In genomic region chr9:78190651-78191634, GRCm38 (mm10) we compare ENCODE assay signal across 8 mouse cellular contexts. TPM values are rescaled to one million over a fixed set of nuclear protein-coding genes. Genes with fewer than 3 reads are reported as not detected.
DNase-seq lines count a peak whose midpoint lies in the region; ATAC-seq and TF ChIP-seq lines count a peak whose summit lies in the region.

No protein-coding gene starts in this region.

- TF ChIP-seq CTCF in cerebellum, adult 2 months (IDR thresholded peaks at IDR 0.05; ENCODE audit: borderline replicate concordance, insufficient read depth, low read depth, low read length) = no peak
- no peak for TF ChIP-seq CTCF in forebrain, postnatal 0 days (IDR thresholded peaks at IDR 0.05; ENCODE audit: low read depth)
- TF ChIP-seq CTCF in liver, postnatal 0 days (IDR thresholded peaks at IDR 0.05; ENCODE audit: low read depth) = no peak

- ATAC-seq in forebrain, postnatal 0 days = peak; percentile 56
- ATAC-seq in liver, postnatal 0 days = 0 out of 2 replicates have a peak, but pooled peaks have one; percentile 7

- H3K9me3 ChIP-seq in ES-E14 (ENCODE audit: control insufficient read depth, insufficient read depth, low read depth, low read length) = no peaks in the 10 kb centered on the region
- H3K9me3 ChIP-seq in forebrain, postnatal 0 days (ENCODE audit: low read length) = no peaks in the 10 kb centered on the region
- H3K9me3 ChIP-seq in liver, postnatal 0 days (ENCODE audit: low read length) = no peaks in the 10 kb centered on the region

- in situ Hi-C loops in ES-E14 (cut with MboI; ENCODE audit: low sequenced_read_pairs in 2 of 2, unreplicated experiment in 2 of 2) = no loop called here

- H3K27ac ChIP-seq in cerebellum, adult 2 months (ENCODE audit: insufficient read depth, low read length) = no peak overlapping the region
- peak overlapping the region; percentile 94 for H3K27ac ChIP-seq in ES-E14 (ENCODE audit: insufficient read depth, low read depth, low read length, poor library complexity, severe bottlenecking)
- H3K27ac ChIP-seq in forebrain, postnatal 0 days (ENCODE audit: low read depth, low read length) = no peak overlapping the region
- H3K27ac ChIP-seq in liver, postnatal 0 days (ENCODE audit: low read depth) = no peak overlapping the region

- 8% methylated on average over 19 of the region's 19 CpGs for WGBS in cerebellum, adult 2 months
- under 1% methylated on average over 19 of the region's 19 CpGs for WGBS in forebrain, postnatal 0 days
- WGBS in liver, postnatal 0 days (ENCODE audit: insufficient replicate concordance) = 12% methylated on average over 19 of the region's 19 CpGs

- TF ChIP-seq POLR2A in cerebellum, adult 2 months (IDR thresholded peaks at IDR 0.05; ENCODE audit: borderline replicate concordance, insufficient read depth, low read length) = no peak

- H3K27me3 ChIP-seq in cerebellum, adult 2 months (ENCODE audit: control insufficient read depth, insufficient read depth, low read length) = no peaks in the 10 kb centered on the region
- H3K27me3 ChIP-seq in forebrain, postnatal 0 days (ENCODE audit: insufficient read depth, low read length) = no peaks in the 10 kb centered on the region
- no peaks in the 10 kb centered on the region for H3K27me3 ChIP-seq in liver, postnatal 0 days (ENCODE audit: insufficient read depth, low read length)

- no peak for DNase-seq in cerebellum, adult 2 months
- DNase-seq in cerebellum, adult 8-10 months = no peak
- DNase-seq in ES-E14 (ENCODE audit: low read depth, low spot score) = peak; percentile 90
- no peak for DNase-seq in forebrain, postnatal 0 days
- no peak for DNase-seq in liver, postnatal 0 days
- DNase-seq in gastrocnemius, adult 18-20 months (ENCODE audit: low spot score) = no peak
- no peak for DNase-seq in frontal cortex, postnatal 14 days (ENCODE audit: low spot score in 2 of 2)
- DNase-seq in urinary bladder, adult 18-20 months (ENCODE audit: low spot score in 2 of 2) = no peak

- H3K36me3 ChIP-seq in ES-E14 (ENCODE audit: control insufficient read depth, insufficient read depth, low read length, poor library complexity, severe bottlenecking) = no peaks in the 10 kb centered on the region
- no peaks in the 10 kb centered on the region for H3K36me3 ChIP-seq in forebrain, postnatal 0 days (ENCODE audit: insufficient read depth)
- H3K36me3 ChIP-seq in liver, postnatal 0 days (replicated peaks; ENCODE audit: insufficient read depth, low read length) = no peaks in the 10 kb centered on the region

- H3K9ac ChIP-seq in ES-E14 (ENCODE audit: insufficient read depth, low read depth, low read length, poor library complexity, severe bottlenecking) = peak overlapping the region; percentile 58
- H3K9ac ChIP-seq in forebrain, postnatal 0 days = peak overlapping the region; percentile 2
- peak overlapping the region; percentile 36 for H3K9ac ChIP-seq in liver, postnatal 0 days (replicated peaks)

- H3K4me2 ChIP-seq in forebrain, postnatal 0 days (ENCODE audit: low read depth) = peak overlapping the region; percentile 68
- peak overlapping the region; percentile 73 for H3K4me2 ChIP-seq in liver, postnatal 0 days (ENCODE audit: low read depth, low read length)

- TF ChIP-seq EP300 in liver, postnatal 0 days (IDR thresholded peaks at IDR 0.05; ENCODE audit: low read depth) = no peak

- peaks cover 4% of the 10 kb centered on the region; the same call in 1 of the 2 replicates for H3K4me1 ChIP-seq in cerebellum, adult 2 months (ENCODE audit: control insufficient read depth, insufficient read depth, low read length)
- peaks cover 4 to 11% of the 10 kb centered on the region in 2 experiments for H3K4me1 ChIP-seq in ES-E14 (ENCODE audit: control insufficient read depth in 2 of 2, insufficient read depth in 2 of 2, low read length in 2 of 2, poor library complexity in 1 of 2)
- H3K4me1 ChIP-seq in forebrain, postnatal 0 days (ENCODE audit: insufficient read depth) = peaks cover 7% of the 10 kb centered on the region; the same call in 1 of the 2 replicates
- H3K4me1 ChIP-seq in liver, postnatal 0 days (ENCODE audit: insufficient read depth) = peaks cover 15% of the 10 kb centered on the region

- H3K4me3 ChIP-seq in cerebellum, adult 2 months (replicated peaks; ENCODE audit: insufficient read depth, low read depth, low read length) = peak overlapping the region; percentile 22
- peak overlapping the region; percentile 53 for H3K4me3 ChIP-seq in ES-E14 (ENCODE audit: insufficient read depth in 1 of 2, low read depth in 1 of 2, low read length in 2 of 2, poor library complexity in 1 of 2, severe bottlenecking in 1 of 2)
- H3K4me3 ChIP-seq in forebrain, postnatal 0 days (ENCODE audit: low read depth, low read length) = peak overlapping the region; percentile 33
- peak overlapping the region; percentile 37 for H3K4me3 ChIP-seq in liver, postnatal 0 days (ENCODE audit: low read depth, low read length)

TF ChIP-seq in ES-E14, 5 proteins besides CTCF, POLR2A, EP300 and RAD21:
- TF ChIP-seq MAFK (IDR thresholded peaks at IDR 0.05; ENCODE audit: insufficient read depth, low read depth, low read length) (0 out of 2 replicates have a peak, but pooled peaks have one; percentile 30), HCFC1 (IDR thresholded peaks at IDR 0.05; ENCODE audit: borderline replicate concordance, insufficient read depth, low read length) (0 out of 2 replicates have a peak, but pooled peaks have one; percentile 16), ZC3H11A (IDR thresholded peaks at IDR 0.05; ENCODE audit: borderline replicate concordance, low read depth, low read length) (no peak), CHD2 (IDR thresholded peaks at IDR 0.05; ENCODE audit: low read depth, low read length) (no peak; the same call in 1 of the 2 replicates), ZNF384 (IDR thresholded peaks at IDR 0.05; ENCODE audit: low read depth, low read length) (peak; percentile 59; the same call in 1 of the 2 replicates)

RNA-seq across cellular contexts. Expression of gene Gsta4, which starts 8.4 kb away (rescaled TPM):
- polyA plus RNA-seq in cerebellum, adult 2 months (2012; rRNA removed) = 107 and 113 TPM in 2 replicates
- 265 and 309 TPM in 2 replicates for total RNA-seq in ES-E14 (2012; rRNA removed)
- 12.6 and 14.8 TPM in 2 replicates for total RNA-seq in forebrain, postnatal 0 days (2014; rRNA removed)
- 28.8 and 31.0 TPM in 2 replicates for polyA plus RNA-seq in forebrain, postnatal 0 days (2015; fragmentation: Nextera tagmentation; extraction: Ambion mirVana)
- polyA plus RNA-seq in liver, postnatal 0 days (2015; fragmentation: Nextera tagmentation; extraction: Ambion mirVana) = 19.9 and 25.5 TPM in 2 replicates
- total RNA-seq in gastrocnemius, adult 18-20 months (2021) = 10 to 100 TPM; 22.0 to 23.9 TPM

RNA-seq across cellular contexts. Expression of gene Gsta1, which starts 39.5 kb away (rescaled TPM):
- not detected in 2 replicates for polyA plus RNA-seq in cerebellum, adult 2 months (2012; rRNA removed)
- not detected in 2 replicates for total RNA-seq in ES-E14 (2012; rRNA removed)
- total RNA-seq in forebrain, postnatal 0 days (2014; rRNA removed) = not detected in 2 replicates
- polyA plus RNA-seq in forebrain, postnatal 0 days (2015; fragmentation: Nextera tagmentation; extraction: Ambion mirVana) = not detected in 2 replicates
- 0.39 TPM in 1 of 2 replicates, not detected in the other for polyA plus RNA-seq in liver, postnatal 0 days (2015; fragmentation: Nextera tagmentation; extraction: Ambion mirVana)
- not detected for total RNA-seq in gastrocnemius, adult 18-20 months (2021)

Comparison
In these comparisons a context has a peak if more than half of its experiments do, and no peak if none do; other contexts are left out.
1. H3K9ac ChIP-seq: peak in every context shown above with its lines; median percentile 58 in ES-E14; 36 in liver, postnatal 0 days; 2 in forebrain, postnatal 0 days.
2. RNA of gene Gsta4, which starts 8.4 kb away (total RNA-seq): 265 to 309 TPM in ES-E14; 22.0 to 23.9 TPM in gastrocnemius, adult 18-20 months and 12.6 to 14.8 TPM in forebrain, postnatal 0 days; every median in the first group is over 10 times any median in the second.
3. Peak in every context shown above with its lines, with median percentiles within 50 percentile points of each other: H3K4me3 ChIP-seq.